Mouse (Mus musculus) mammary gland, adult 2 months (tissue): ENCODE data around the gene Akr1b3. TPM values are rescaled to one million over a fixed set of nuclear protein-coding genes. Genes with fewer than 3 reads are reported as not detected.

Experiments
- polyA plus RNA-seq: library from polyadenylated mRNA; depleted of rRNA; stranded (reverse); fragments of >200 nt; gene quantifications from 2 replicates; pipeline ENCODE4 v1.2.3, GENCODE M21; 2012; ENCODE audit warnings: low replicate concordance; rRNA removed

The Akr1b3 gene
- 187 and 393 TPM in 2 replicates for polyA plus RNA-seq

GRCm38 (mm10) chr6:34316854-34317771 lies at the start of gene Akr1b3:
TSS of gene Akr1b3 (minus strand) at chr6:34317478.

GRCm38 (mm10) chr6:34353658-34354353 lies 36.5 kb upstream of the Akr1b3 start, which contains the start of gene Akr1b8:
TSS of gene Akr1b8 (plus strand) at chr6:34354119.

Other genes starting within 250 kb of the Akr1b3 start
- 21.4 and 56.9 TPM in 2 replicates for gene Slc35b4, start 140.4 kb downstream of the Akr1b3 start, polyA plus RNA-seq
- 8.1 and 16.6 TPM in 2 replicates for gene Akr1b8, start 36.6 kb upstream of the Akr1b3 start, polyA plus RNA-seq
- gene Akr1b10, start 66.7 kb upstream of the Akr1b3 start, polyA plus RNA-seq, result 14.5 and 39.1 TPM in 2 replicates
- gene Akr1b7, start 94.9 kb upstream of the Akr1b3 start, polyA plus RNA-seq, result not detected in 2 replicates
- 3.3 and 16.3 TPM in 2 replicates for gene Bpgm, start 158.7 kb upstream of the Akr1b3 start, polyA plus RNA-seq